Mouse (Mus musculus) left cerebral cortex, adult 9 months (tissue): ENCODE results near the gene Nckap5l.
A peak's percentile ranks its signal among the peaks of the same experiment; 100 is the strongest.

Source experiments
- DNase-seq, 2 experiments: peaks; one replicate each; pipeline ENCODE4 v3.0.0; 2022; ENCODE audit warnings: low spot score in 2 of 2

The Nckap5l gene

GRCm38 (mm10) chr15:99431504-99431903 is 26.0 kb downstream of the Nckap5l start:
- no peak for DNase-seq

DNA sequence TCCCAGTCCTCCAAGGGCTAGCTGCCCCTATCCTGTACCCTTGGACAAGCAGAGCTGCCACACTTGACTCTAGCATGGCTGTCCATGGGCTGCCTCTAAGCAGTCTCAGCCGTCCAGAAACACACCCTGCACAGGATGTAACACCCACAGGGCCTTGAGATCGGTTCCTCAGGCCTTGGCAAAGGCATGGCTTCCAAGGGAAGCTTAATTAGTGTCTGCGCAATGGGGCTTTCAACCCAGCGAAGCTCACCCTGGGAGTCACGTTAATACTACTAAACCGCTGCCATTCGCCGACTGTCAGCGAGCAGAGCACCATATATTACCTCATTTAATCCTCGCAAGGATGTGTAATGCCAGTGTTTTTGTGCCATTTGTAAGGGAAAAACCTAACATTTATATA is 26.5 kb downstream of the Nckap5l start:
- no peak for DNase-seq

DNA sequence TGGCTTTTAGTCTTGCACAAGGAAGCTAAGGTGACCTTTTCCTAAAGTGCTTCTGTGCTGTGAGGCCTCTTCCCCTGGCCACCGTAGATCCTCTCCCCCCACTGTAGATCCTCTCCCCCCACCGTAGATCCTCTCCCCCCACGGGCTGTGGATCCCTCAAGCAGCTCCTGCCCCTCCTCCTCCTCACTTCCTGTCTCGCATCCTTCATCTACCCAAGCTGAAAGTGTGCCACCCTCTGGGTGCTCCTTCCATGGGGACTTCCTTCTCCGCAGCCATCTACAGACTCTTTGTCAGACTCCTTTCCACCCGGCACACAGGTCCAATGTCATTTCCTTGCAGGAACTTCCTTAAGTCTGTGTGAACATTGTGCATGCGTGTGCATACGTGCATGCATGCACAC is 27.2 kb downstream of the Nckap5l start:
- DNase-seq = no peak

GRCm38 (mm10) chr15:99423884-99424283 is 33.7 kb downstream of the Nckap5l start:
- no peak for DNase-seq

DNA sequence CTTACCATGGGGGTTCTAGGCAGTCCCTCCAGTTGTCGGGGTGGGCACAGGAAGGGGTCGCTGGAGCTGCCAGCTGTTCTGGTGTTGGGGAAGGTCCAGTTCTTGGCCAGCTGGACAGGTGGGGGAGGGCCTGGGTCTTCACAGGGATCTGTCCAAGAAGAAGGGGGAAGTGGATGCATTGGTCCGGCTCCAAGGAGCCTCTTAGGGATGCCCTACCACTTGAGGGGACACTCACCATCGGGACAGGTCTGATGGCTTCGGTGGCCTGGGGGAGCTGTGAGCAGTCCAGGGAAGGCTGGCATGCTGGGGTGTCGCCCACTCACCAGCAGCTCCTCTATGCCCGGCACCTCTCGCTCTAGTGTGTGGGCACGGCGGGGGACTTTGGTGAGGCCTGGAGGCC is 34.4 kb downstream of the Nckap5l start:
- no peak for DNase-seq

DNA sequence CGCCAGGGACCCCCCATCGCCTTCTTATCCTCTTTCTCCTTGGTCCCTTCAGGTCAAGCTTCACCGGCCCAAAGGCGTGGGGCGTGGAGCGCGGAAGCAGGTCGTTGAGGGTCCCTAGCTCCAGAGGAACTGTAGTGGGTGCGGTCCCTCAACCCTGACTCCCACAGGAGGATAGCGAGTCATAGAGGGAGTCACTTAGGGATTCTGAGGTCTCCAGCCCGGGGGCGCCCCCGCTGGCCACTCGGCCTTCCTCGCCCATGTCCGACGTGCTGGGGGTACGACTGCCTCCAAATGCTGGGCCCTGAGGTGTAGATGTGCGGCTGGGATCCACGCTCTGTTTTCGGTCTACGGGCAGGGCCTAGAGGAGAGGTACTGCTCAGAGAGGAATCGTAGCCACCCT is 35.0 kb downstream of the Nckap5l start:
- no peak for DNase-seq

DNA sequence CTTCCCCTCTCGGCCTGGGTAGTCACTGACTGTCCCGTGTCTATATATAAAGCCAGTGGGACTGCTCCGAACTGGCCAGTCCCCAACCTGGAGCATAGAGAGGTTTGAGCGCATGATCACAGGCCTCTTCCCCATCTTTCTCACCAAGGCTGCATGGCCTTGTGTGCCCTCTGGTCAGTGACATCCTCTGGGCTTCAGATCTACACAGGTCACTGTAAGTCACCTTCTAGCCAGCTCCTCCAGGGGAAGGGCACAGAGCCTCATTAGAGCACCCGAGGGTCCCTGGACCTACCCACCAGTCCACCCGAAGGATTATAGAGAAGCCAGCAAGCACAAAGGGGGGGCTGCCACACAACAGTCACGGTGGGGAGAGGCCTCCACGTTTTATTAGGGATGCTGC is 35.9 kb downstream of the Nckap5l start:
- DNase-seq = no peak

DNA sequence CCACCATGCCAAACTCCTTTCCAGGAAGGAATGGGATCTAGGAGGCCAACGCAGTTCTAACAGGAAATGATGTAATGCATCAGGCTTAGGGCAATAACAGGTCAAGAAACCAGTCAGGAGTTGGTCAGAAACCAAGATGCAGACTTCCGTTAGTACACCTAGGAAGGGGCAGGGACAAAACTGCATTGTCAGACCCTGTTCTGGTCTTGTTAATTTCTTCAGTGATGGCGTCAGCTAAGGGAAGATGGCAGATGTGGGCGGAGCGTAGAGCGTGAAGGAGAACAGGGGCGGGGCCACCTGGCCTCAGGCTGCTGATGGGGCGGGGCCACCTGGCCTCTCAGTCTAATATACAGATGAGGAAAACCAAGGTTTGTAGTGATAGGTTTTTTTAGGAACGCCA is 36.4 kb downstream of the Nckap5l start:
- DNase-seq = no peak

- peak in 1 of 2 experiments; percentile 20 for DNase-seq
Measured at GRCm38 (mm10) chr15:99420521-99421014, 37.0 kb downstream of the Nckap5l start.

DNA sequence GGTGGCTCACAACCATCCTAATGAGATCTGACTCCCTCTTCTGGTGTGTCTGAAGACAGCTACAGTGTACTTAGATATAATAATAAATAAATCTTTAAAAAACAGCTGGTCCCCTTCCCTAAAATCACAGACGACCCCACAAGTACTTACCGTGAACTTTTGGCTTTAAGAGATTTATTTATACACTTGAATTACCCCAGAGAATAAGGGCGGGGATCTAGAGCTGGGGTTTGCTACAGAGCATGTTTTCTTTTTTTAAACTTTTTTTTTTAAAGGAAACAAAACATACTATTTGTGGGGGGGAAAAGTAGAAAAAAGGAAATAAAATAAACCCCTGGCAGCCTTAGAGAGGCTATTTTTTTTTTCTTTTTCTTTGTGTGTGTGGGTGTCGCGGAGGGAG is 37.4 kb downstream of the Nckap5l start:
- no peak for DNase-seq

DNA sequence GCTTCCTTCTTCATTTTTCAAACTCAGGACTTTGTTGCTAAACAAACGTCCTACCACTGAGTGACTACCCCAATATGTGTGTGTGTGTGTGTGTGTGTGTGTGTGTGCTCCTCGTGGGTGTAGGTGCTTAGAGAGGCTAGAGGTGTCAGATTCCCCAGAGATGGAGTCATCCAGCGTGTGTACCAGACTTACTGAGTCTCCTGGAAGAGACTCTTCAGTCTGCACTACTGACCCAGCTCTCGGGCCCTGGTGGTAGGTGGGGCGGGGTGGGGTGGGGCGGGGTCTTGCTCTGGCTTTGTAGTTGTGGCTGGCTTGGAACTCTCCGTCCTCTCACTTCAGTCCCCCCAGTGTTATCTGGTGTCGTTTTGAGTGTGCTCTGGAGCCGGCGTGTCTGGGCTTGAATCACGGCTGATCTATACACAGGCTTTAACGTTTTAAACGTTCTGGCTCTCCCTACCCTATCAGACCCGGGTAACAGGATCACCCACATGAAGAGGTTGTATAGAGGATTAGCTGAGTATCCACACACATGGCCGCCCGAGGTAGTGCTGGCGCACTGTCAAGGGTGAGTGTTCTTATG is 39.8 kb downstream of the Nckap5l start:
- no peak for DNase-seq

DNA sequence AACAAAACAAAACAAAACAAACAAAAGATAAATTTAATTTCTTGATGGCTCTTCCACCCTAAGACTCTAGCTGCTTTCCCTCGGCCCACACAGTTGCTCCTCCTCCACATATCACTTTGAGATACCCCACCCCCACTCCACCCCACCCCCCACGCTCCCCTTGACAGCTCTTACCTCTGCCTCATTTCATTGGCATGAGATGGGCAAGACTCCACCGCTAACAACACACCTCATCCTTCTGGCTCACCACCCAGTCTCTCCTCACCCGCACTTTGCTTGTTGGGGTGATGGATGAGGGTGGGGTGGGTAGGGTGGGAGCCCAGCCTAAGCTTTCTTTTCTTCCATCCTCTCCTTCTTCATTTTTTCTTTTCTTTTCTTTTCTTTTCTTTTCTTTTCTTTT is 40.6 kb downstream of the Nckap5l start:
- DNase-seq = no peak

DNA sequence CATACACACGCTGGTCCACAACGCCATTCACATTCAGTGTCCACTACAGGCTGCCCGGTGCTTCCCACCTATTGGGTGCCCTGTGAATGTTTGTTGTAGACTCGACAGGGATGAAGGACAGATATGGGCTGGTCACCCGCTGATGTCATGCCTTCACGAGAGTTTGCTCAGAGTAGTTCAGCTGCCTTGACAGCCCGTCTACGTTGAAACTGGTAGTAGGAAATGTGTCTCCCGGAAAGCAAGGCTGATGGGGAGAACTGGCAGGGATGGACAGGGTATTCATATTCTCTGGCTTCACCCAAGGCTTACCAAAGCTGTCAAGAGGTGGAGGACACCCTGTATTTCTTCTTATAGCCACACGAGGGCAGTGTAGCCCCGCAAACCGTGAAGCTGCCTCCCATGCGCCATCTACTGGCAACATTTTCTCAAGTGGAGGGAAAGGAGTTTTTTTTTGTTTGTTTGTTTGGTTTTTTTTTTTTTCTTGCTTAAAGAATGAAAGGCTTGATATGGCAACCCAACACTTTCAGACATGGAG is 41.1 kb downstream of the Nckap5l start:
- peak in 1 of 2 experiments; percentile 80 for DNase-seq

DNA sequence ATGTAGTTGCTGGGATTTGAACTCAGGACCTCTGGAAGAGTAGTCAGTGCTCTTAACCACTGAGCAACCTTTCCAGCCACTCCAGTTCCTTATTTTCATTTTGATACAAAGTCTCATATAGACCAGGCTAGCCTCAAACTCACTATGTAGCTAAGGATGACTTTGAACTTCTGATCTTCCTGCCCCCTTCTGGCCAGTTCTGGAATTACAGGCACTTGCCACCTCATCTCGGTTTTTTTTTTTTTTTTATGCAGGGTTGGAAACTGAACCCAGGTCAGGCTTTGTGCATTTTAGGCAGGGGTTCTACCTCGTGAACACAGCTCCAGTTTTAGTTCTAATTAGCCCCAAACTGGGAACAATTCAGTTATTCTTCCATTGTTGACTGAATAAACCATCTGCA is 41.8 kb downstream of the Nckap5l start:
- DNase-seq = peak in 1 of 2 experiments; percentile 47

- DNase-seq = peak in 1 of 2 experiments; percentile 54
Measured at GRCm38 (mm10) chr15:99411747-99412146, 45.8 kb downstream of the Nckap5l start.

DNA sequence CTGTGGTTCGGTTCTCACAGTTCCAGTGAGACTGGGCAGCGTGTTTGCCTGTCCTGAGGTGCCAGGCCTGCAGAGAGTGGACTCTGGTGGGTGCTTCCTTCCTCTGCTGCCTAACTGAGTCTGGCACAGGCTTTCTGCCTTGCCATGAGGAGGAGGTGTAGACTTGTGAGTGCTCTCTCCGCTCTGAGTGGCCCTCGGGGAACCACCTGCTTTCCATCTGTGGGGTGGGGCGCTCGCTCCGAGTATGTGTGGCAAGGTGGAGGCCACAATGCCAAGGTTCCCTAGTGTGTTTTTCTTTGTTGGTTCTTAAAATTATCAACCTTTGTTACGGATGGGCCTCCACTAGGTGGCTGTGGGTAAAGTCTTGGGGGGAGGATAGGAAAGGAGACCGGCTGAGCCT is 48.7 kb downstream of the Nckap5l start:
- DNase-seq = no peak

- DNase-seq = no peak
Measured at GRCm38 (mm10) chr15:99406986-99407570, 50.5 kb downstream of the Nckap5l start.

DNA sequence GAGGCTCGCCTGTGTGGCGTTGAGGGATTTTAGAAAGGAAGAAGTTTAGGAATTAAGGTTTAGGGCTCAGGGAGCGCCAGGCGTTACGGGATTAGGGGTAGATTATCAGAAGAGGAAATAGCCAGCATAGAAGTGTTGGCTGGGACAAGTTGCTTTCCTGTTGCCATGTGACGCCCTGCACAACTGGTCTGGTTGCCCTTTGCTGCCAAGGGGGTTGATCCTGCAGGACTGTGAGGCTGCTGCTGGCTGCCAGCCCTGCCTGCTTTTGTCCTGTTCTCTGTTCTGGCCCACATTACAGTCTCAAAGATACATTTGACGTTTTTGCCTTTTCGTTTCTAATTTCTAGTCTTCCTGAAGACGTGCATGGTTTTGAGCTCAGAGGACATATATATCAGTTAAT is 52.4 kb downstream of the Nckap5l start:
- DNase-seq = no peak

DNA sequence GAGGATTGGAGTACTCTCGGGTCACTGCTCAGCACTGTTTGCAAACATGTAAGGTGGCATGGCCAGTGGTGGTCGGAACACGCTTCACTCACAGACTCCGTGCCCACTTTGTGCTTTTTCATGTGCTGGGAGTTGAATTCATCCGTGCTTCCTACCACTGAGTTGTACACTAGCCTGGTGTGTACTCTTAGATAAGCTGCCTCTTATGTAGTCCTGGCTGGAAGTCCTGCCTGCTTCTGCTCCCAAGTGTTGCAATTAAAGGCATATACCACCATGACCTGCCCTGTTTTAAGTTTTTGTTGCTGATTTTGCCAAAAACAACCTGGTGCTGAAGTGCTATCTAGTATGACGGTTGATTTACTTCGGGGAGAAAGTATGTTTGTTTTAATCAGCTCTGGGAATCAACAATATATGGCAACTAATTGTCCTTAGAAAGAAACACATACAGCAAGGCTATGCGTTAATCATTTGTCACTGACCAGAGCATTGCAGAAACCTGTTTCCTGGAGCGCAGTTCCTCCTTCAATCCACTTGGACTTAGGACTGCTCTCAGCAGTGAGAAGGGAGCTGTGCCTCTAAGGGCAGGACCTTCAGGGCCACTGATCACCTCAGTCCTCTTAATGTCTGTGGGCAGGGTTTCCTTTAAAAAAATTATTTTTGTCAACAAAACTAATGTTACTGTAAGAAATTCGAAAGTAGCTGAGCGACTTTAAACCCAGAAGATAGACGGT is 54.2 kb downstream of the Nckap5l start:
- DNase-seq = no peak

- no peak for DNase-seq
Measured at GRCm38 (mm10) chr15:99400602-99401001, 56.9 kb downstream of the Nckap5l start.

DNA sequence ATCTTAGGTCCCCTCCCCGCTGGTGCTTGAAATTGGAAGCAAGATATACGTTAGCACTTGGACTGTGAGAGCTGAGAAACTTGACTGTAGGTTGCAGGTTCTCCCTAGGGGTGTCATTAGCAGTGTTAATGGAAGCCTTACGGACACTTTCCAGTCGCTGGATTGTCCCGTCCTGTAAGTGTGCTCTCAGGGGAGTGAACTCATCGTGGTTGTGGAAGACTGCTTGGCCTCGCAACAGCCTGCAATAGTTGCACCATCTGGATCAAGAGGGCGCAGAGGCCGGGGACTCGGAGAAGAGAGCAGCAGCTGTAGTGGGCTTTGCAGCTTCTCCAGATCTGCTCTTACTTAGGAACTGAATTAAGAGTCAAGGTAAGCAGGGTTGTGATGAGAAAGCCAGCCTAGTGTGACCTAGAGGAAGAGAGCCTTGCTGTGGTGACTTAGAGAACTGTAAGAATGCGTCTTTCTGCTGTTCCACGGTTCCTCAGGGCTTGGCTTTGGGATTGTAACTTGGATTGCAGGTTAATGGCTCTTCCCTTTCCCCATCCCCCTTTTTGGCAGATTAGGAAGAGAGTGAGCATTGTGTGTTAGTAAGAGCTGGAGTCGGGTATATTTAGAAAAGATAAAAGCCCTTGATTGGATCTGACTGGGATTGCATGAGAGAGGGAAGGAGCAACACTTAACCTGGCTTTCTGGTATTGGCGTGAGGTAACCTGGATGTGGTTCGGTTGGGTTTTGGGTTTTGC is 57.9 kb downstream of the Nckap5l start:
- DNase-seq = no peak

DNA sequence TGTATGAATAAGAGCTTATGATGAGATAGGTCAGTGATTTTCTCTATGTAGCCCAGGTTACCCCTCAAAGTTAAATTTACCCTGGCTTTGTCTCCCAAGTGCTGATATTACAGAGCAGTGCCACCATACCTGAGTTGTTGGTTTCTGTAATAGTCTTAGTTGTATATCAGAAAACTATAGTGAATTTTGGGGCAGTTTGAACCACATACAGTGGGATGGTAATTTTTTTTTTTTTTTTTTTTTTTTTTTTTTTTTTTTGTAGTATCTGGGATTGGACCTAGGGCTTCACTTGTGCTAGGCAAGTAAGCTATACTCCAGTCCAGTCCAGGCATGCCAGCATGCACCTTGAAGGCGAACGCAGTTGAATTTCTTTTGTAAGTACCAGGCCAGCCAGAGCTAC is 59.9 kb downstream of the Nckap5l start:
- no peak for DNase-seq
